Comparison of ENCODE assay signal across 8 mouse cellular contexts in genomic region chr9:90113151-90113550, GRCm38 (mm10). TPM values are rescaled to one million over a fixed set of nuclear protein-coding genes. Genes with fewer than 3 reads are reported as not detected.
DNase-seq lines count a peak whose midpoint lies in the region; ATAC-seq lines count a peak whose summit lies in the region.

No protein-coding gene starts in this region.

- H3K27me3 ChIP-seq in forebrain, embryonic 13.5 days, result no peaks in the 10 kb centered on the region
- no peaks in the 10 kb centered on the region for H3K27me3 ChIP-seq in liver, embryonic 12.5 days (replicated peaks)
- H3K27me3 ChIP-seq in stomach, embryonic 14.5 days (ENCODE audit: control insufficient read depth, insufficient read depth, low read length), result no peaks in the 10 kb centered on the region

- H3K4me2 ChIP-seq in forebrain, embryonic 13.5 days, result peak overlapping the region; percentile 85
- H3K4me2 ChIP-seq in liver, embryonic 12.5 days, result peak overlapping the region; percentile 90
- H3K4me2 ChIP-seq in stomach, embryonic 14.5 days (replicated peaks; ENCODE audit: low read depth, low read length), result peak overlapping the region; percentile 56

- peak; percentile 23 for DNase-seq in embryo, embryonic 10.5 days (ENCODE audit: low spot score)
- no peak for DNase-seq in embryo, embryonic 11 days
- peak; percentile 30 to 46 for DNase-seq in B cell, adult 2 months
- DNase-seq in frontal cortex, adult 2 months (ENCODE audit: extremely low spot score in 1 of 2, low spot score in 1 of 2), result no peak
- no peak for DNase-seq in gastrocnemius, postnatal 36 days

- peaks cover 35% of the 10 kb centered on the region for H3K4me1 ChIP-seq in forebrain, embryonic 13.5 days
- peaks cover 53% of the 10 kb centered on the region for H3K4me1 ChIP-seq in liver, embryonic 12.5 days
- peaks cover 9% of the 10 kb centered on the region; the same call in 1 of the 2 replicates for H3K4me1 ChIP-seq in stomach, embryonic 14.5 days (ENCODE audit: control insufficient read depth, insufficient read depth, low read length)

- no peaks in the 10 kb centered on the region for H3K9me3 ChIP-seq in forebrain, embryonic 13.5 days (replicated peaks)
- no peaks in the 10 kb centered on the region for H3K9me3 ChIP-seq in liver, embryonic 12.5 days (replicated peaks)
- H3K9me3 ChIP-seq in stomach, embryonic 14.5 days (ENCODE audit: control insufficient read depth, low read depth, low read length), result no peaks in the 10 kb centered on the region

- H3K27ac ChIP-seq in forebrain, embryonic 13.5 days, result no peak overlapping the region
- peak overlapping the region; percentile 99 for H3K27ac ChIP-seq in liver, embryonic 12.5 days
- H3K27ac ChIP-seq in stomach, embryonic 14.5 days (ENCODE audit: low read length), result peak overlapping the region; percentile 99

- 3% methylated on average over 13 of the region's 13 CpGs for WGBS in forebrain, embryonic 13.5 days
- under 1% methylated on average over 13 of the region's 13 CpGs for WGBS in liver, embryonic 12.5 days (ENCODE audit: insufficient replicate concordance)
- 3% methylated on average over 13 of the region's 13 CpGs for WGBS in stomach, embryonic 14.5 days

- H3K4me3 ChIP-seq in forebrain, embryonic 13.5 days, result peak overlapping the region; percentile 92
- H3K4me3 ChIP-seq in liver, embryonic 12.5 days, result peak overlapping the region; percentile 98
- peak overlapping the region; percentile 82 for H3K4me3 ChIP-seq in stomach, embryonic 14.5 days (ENCODE audit: low read depth, low read length)

- peak overlapping the region; percentile 97 for H3K9ac ChIP-seq in forebrain, embryonic 13.5 days
- peak overlapping the region; percentile 98 for H3K9ac ChIP-seq in liver, embryonic 12.5 days
- H3K9ac ChIP-seq in stomach, embryonic 14.5 days (replicated peaks; ENCODE audit: low read depth, low read length), result peak overlapping the region; percentile 93

- peaks cover 12% of the 10 kb centered on the region for H3K36me3 ChIP-seq in forebrain, embryonic 13.5 days (ENCODE audit: poor library complexity, severe bottlenecking)
- H3K36me3 ChIP-seq in liver, embryonic 12.5 days, result peaks cover 17% of the 10 kb centered on the region
- peaks cover 12% of the 10 kb centered on the region; the same call in 1 of the 2 replicates for H3K36me3 ChIP-seq in stomach, embryonic 14.5 days (ENCODE audit: control insufficient read depth, insufficient read depth, low read length)

- ATAC-seq in forebrain, embryonic 13.5 days, result no peak
- ATAC-seq in liver, embryonic 12.5 days, result no peak
- ATAC-seq in stomach, embryonic 14.5 days (ENCODE audit: insufficient number of reproducible peaks, insufficient read depth, low FRiP score, low read depth), result no peak

- intact Hi-C loops in gastrocnemius, postnatal 36 days (cut with DNase I), result no loop called here

RNA-seq across cellular contexts. Expression of gene Morf4l1, which starts 1.4 kb away (rescaled TPM):
- polyA plus RNA-seq in forebrain, embryonic 13.5 days (2015; fragmentation: Nextera tagmentation; extraction: Ambion mirVana), result 475 and 483 TPM in 2 replicates
- polyA plus RNA-seq in liver, embryonic 12.5 days (2016; fragmentation: Nextera tagmentation; extraction: Ambion mirVana), result 179 and 180 TPM in 2 replicates
- polyA plus RNA-seq in stomach, embryonic 14.5 days (2014; fragmentation: Nextera tagmentation; extraction: Ambion mirVana), result 490 and 495 TPM in 2 replicates
- polyA plus RNA-seq in frontal cortex, adult 2 months (2012; rRNA removed), result 448 and 461 TPM in 2 replicates
- 100 to 1,000 TPM; 167 to 169 TPM for total RNA-seq in gastrocnemius, postnatal 36 days (2021)

RNA-seq across cellular contexts. Expression of gene Adamts7, which starts 49.7 kb away (rescaled TPM):
- 13.6 and 15.4 TPM in 2 replicates for polyA plus RNA-seq in forebrain, embryonic 13.5 days (2015; fragmentation: Nextera tagmentation; extraction: Ambion mirVana)
- polyA plus RNA-seq in liver, embryonic 12.5 days (2016; fragmentation: Nextera tagmentation; extraction: Ambion mirVana), result 1.4 and 1.5 TPM in 2 replicates
- polyA plus RNA-seq in stomach, embryonic 14.5 days (2014; fragmentation: Nextera tagmentation; extraction: Ambion mirVana), result 17.9 and 20.1 TPM in 2 replicates
- 1.6 and 2.0 TPM in 2 replicates for polyA plus RNA-seq in frontal cortex, adult 2 months (2012; rRNA removed)
- under 1 TPM; 0.84 to 0.91 TPM for total RNA-seq in gastrocnemius, postnatal 36 days (2021)

RNA-seq across cellular contexts. Expression of gene Ctsh, which starts 59.2 kb away (rescaled TPM):
- polyA plus RNA-seq in forebrain, embryonic 13.5 days (2015; fragmentation: Nextera tagmentation; extraction: Ambion mirVana), result 8.2 and 9.3 TPM in 2 replicates
- polyA plus RNA-seq in liver, embryonic 12.5 days (2016; fragmentation: Nextera tagmentation; extraction: Ambion mirVana), result 23.3 and 28.1 TPM in 2 replicates
- 46.0 and 51.5 TPM in 2 replicates for polyA plus RNA-seq in stomach, embryonic 14.5 days (2014; fragmentation: Nextera tagmentation; extraction: Ambion mirVana)
- 17.5 and 21.4 TPM in 2 replicates for polyA plus RNA-seq in frontal cortex, adult 2 months (2012; rRNA removed)
- total RNA-seq in gastrocnemius, postnatal 36 days (2021), result 10 to 100 TPM; 12.2 to 13.2 TPM

Comparison
In these comparisons a context has a peak if more than half of its experiments do, and no peak if none do; other contexts are left out.
1. DNase-seq: peak in embryo, embryonic 10.5 days (single experiment) and B cell, adult 2 months (2 of 2); none in embryo, embryonic 11 days (single experiment), frontal cortex, adult 2 months (0 of 2) and gastrocnemius, postnatal 36 days (0 of 2).
2. Peak in every context shown above with its lines, with median percentiles within 50 percentile points of each other: H3K4me2 ChIP-seq, H3K4me3 ChIP-seq and H3K9ac ChIP-seq.